Mouse (Mus musculus) embryo, embryonic 11.5 days (tissue): ENCODE data around the gene Ccdc159.

Experiments
- DNase-seq: peaks from one replicate; pipeline ENCODE4 v3.0.0-alpha.2; 2012; ENCODE audit warnings: low read depth, low spot score

Ccdc159 gene

GRCm38 (mm10) chr9:21927208-21927753 is at the start of gene Ccdc159, which contains the start of gene Tmem205:
Gene Ccdc159, plus strand, starts transcription at chr9:21927471.
Gene Tmem205, minus strand, starts transcription at chr9:21927556.
- DNase-seq = peak; percentile 95

GRCm38 (mm10) chr9:21889229-21889628 is 38.0 kb upstream of the Ccdc159 start:
- no peak for DNase-seq

GRCm38 (mm10) chr9:21901223-21901820 is 25.9 kb upstream of the Ccdc159 start:
- DNase-seq = peak; percentile 55

GRCm38 (mm10) chr9:21904031-21904430 is 23.2 kb upstream of the Ccdc159 start:
- DNase-seq = no peak

- DNase-seq = no peak
These were observed 19.1 kb upstream of the Ccdc159 start for GRCm38 (mm10) chr9:21908216-21908615.

- no peak for DNase-seq
These were observed 17.6 kb upstream of the Ccdc159 start for GRCm38 (mm10) chr9:21909474-21910223.

- DNase-seq = no peak
These were observed 10.3 kb upstream of the Ccdc159 start for GRCm38 (mm10) chr9:21916851-21917492.

GRCm38 (mm10) chr9:21917493-21918034 is 9.7 kb upstream of the Ccdc159 start:
- no peak for DNase-seq

- peak; percentile 94 for DNase-seq
These were observed 9.2 kb upstream of the Ccdc159 start, which contains the start of gene Rab3d for GRCm38 (mm10) chr9:21918035-21918592. Gene Rab3d, minus strand, starts transcription at chr9:21918192.

- DNase-seq = no peak
These were observed 8.4 kb upstream of the Ccdc159 start for GRCm38 (mm10) chr9:21918692-21919384.

GRCm38 (mm10) chr9:21923036-21923435 is 4.2 kb upstream of the Ccdc159 start:
- DNase-seq = no peak

- DNase-seq = no peak
These were observed 3.7 kb upstream of the Ccdc159 start for GRCm38 (mm10) chr9:21923490-21924098.

- DNase-seq = no peak
These were observed 3.2 kb upstream of the Ccdc159 start for GRCm38 (mm10) chr9:21924099-21924493.

GRCm38 (mm10) chr9:21925034-21925433 is 2.2 kb upstream of the Ccdc159 start:
- DNase-seq = no peak

- DNase-seq = no peak
These were observed 1.8 kb upstream of the Ccdc159 start for GRCm38 (mm10) chr9:21925506-21925905.

GRCm38 (mm10) chr9:21926155-21926554 is 1.1 kb upstream of the Ccdc159 start:
- DNase-seq = no peak

GRCm38 (mm10) chr9:21926784-21927183 is 487 bp upstream of the Ccdc159 start:
- no peak for DNase-seq

- DNase-seq = no peak
These were observed 1.9 kb downstream of the Ccdc159 start for GRCm38 (mm10) chr9:21929208-21929607.

GRCm38 (mm10) chr9:21932006-21932405 is 4.7 kb downstream of the Ccdc159 start:
- no peak for DNase-seq

GRCm38 (mm10) chr9:21932445-21933137 is 5.3 kb downstream of the Ccdc159 start:
- no peak for DNase-seq
